ENCODE assay signal across 24 mouse cellular contexts in the genomic region with DNA sequence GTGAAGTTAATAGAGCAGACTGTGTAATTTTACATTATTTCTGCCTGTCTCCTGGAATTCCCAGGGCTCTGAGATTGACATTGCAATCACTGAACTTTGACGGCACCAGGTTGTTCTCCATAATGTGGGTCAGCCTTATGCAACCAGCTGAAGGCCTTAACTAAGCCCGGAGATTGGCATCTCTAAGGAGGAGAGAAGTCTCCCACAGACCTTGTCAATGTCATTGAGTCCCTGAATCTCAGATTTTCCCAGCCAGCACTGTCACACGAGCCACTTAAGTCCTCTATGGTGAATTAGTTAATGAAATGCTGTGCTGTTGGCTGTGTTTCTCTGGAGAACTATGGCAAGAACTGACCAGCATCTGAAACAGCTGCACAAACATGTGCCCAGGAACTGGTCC.
"Had no signal": no experiment of that assay in that cellular context is flagged by ENCODE, and none has a peak within 500 bp of the region (broad histone marks: within the 10 kb centered on the region; RNA-seq: fewer than 3 reads in every experiment).

No protein-coding gene starts in this region.

- ATAC-seq: hindbrain, postnatal 0 days; intestine, embryonic 16.5 days had no signal

- DNase-seq: gastrocnemius, postnatal 14 days; gastrocnemius, postnatal 36 days; heart, adult 18-20 months; heart, postnatal 14 days; heart, postnatal 36 days; kidney, adult 11 months; kidney, adult 2 months; kidney, adult 9 months; kidney, postnatal 14 days; kidney, postnatal 36 days; layer of hippocampus, adult 9-11 months; layer of hippocampus, postnatal 36 days; liver had no signal

- H3K4me3 ChIP-seq: heart, embryonic 10.5 days; heart, embryonic 13.5 days; heart, embryonic 15.5 days; hindbrain, embryonic 13.5 days; hindbrain, embryonic 15.5 days; kidney, embryonic 15.5 days; limb, embryonic 10.5 days; limb, embryonic 12.5 days had no signal

- H3K27me3 ChIP-seq: heart, embryonic 13.5 days; heart, embryonic 15.5 days; hindbrain, embryonic 13.5 days; hindbrain, embryonic 15.5 days; kidney, embryonic 15.5 days; limb, embryonic 12.5 days had no signal

- H3K9ac ChIP-seq: heart, embryonic 13.5 days; heart, embryonic 15.5 days; hindbrain, embryonic 13.5 days; hindbrain, embryonic 15.5 days; kidney, embryonic 15.5 days; limb, embryonic 12.5 days had no signal

- H3K27ac ChIP-seq: heart, embryonic 10.5 days; heart, embryonic 13.5 days; heart, embryonic 15.5 days; hindbrain, embryonic 13.5 days; hindbrain, embryonic 15.5 days; hindbrain, postnatal 0 days; kidney, embryonic 15.5 days; kidney, postnatal 0 days; limb, embryonic 10.5 days; limb, embryonic 12.5 days had no signal

- H3K9me3 ChIP-seq: heart, embryonic 10.5 days; heart, embryonic 15.5 days; hindbrain, embryonic 13.5 days; hindbrain, embryonic 15.5 days; kidney, embryonic 15.5 days; limb, embryonic 10.5 days had no signal

- H3K4me1 ChIP-seq: heart, embryonic 10.5 days; heart, embryonic 13.5 days; heart, embryonic 15.5 days; hindbrain, embryonic 13.5 days; hindbrain, embryonic 15.5 days; kidney, embryonic 15.5 days; limb, embryonic 12.5 days had no signal

- H3K4me2 ChIP-seq: heart, embryonic 13.5 days; heart, embryonic 15.5 days; hindbrain, embryonic 13.5 days; hindbrain, embryonic 15.5 days; kidney, embryonic 15.5 days; limb, embryonic 12.5 days had no signal

- H3K36me3 ChIP-seq: heart, embryonic 10.5 days; heart, embryonic 13.5 days; heart, embryonic 15.5 days; hindbrain, embryonic 13.5 days; hindbrain, embryonic 15.5 days; kidney, embryonic 15.5 days; limb, embryonic 10.5 days; limb, embryonic 12.5 days had no signal
